ENCODE assay signal across 19 mouse cellular contexts in genomic region chr13:36242261-36242660, GRCm38 (mm10).
DNase-seq lines count a peak whose midpoint lies in the region; ATAC-seq and TF ChIP-seq lines count a peak whose summit lies in the region.
"Had no signal": no experiment of that assay in that cellular context is flagged by ENCODE, and none has a peak within 500 bp of the region (broad histone marks: within the 10 kb centered on the region; RNA-seq: fewer than 3 reads in every experiment).

No protein-coding gene starts in this region.

- H3K4me1 ChIP-seq in heart, adult 2 months (ENCODE audit: control insufficient read depth, insufficient read depth, low read length), result peaks cover 4% of the 10 kb centered on the region
- H3K4me1 ChIP-seq in lung, adult 2 months (ENCODE audit: control insufficient read depth, insufficient read depth, low read length), result no peaks in the 10 kb centered on the region; the same call in 1 of the 2 replicates
- H3K4me1 ChIP-seq in hindbrain, embryonic 11.5 days (replicated peaks; ENCODE audit: control insufficient read depth, insufficient read depth, low read length), result no peaks in the 10 kb centered on the region
- H3K4me1 ChIP-seq: embryonic facial prominence, embryonic 13.5 days; hindbrain, embryonic 10.5 days; limb, embryonic 10.5 days had no signal

- no peak for ATAC-seq in hindbrain, embryonic 11.5 days (ENCODE audit: low FRiP score)

- no peaks in the 10 kb centered on the region for H3K9me3 ChIP-seq in hindbrain, embryonic 11.5 days (ENCODE audit: control insufficient read depth, low read length)
- H3K9me3 ChIP-seq: embryonic facial prominence, embryonic 13.5 days; G1E; hindbrain, embryonic 10.5 days; limb, embryonic 10.5 days; megakaryocyte, embryonic 14.5 days had no signal

- DNase-seq in heart, postnatal 10 days, result peak; percentile 30 to 42
- no peak for DNase-seq in heart, adult 2 months
- DNase-seq in testis, postnatal 14 days (ENCODE audit: low spot score), result peak; percentile 28
- no peak for DNase-seq in testis, postnatal 10 days (ENCODE audit: low spot score)
- peak; percentile 33 for DNase-seq in lung, adult 2 months
- peak; percentile 21 for DNase-seq in ovary, postnatal 36 days (ENCODE audit: low spot score)
- DNase-seq in hindbrain, embryonic 11.5 days (ENCODE audit: low spot score), result no peak
- no peak for DNase-seq in embryo, embryonic 11 days
- DNase-seq: cerebellum, adult 11 months; cerebellum, postnatal 36 days; gastrocnemius, postnatal 25 days; right cerebral cortex, adult 18-20 months; thymus, postnatal 25 days had no signal

- no peak overlapping the region for H3K4me2 ChIP-seq in hindbrain, embryonic 11.5 days (replicated peaks; ENCODE audit: low read depth, low read length)
- H3K4me2 ChIP-seq: embryonic facial prominence, embryonic 13.5 days had no signal

- intact Hi-C loops in heart, postnatal 10 days (cut with DNase I), result no loop called here
- intact Hi-C loops in heart, adult 2 months (cut with DNase I), result no loop called here

- TF ChIP-seq POLR2A in heart, adult 2 months (IDR thresholded peaks at IDR 0.05; ENCODE audit: insufficient read depth, low read depth, low read length), result no peak
- no peak for TF ChIP-seq POLR2A in lung, adult 2 months (IDR thresholded peaks at IDR 0.05; ENCODE audit: borderline replicate concordance, extremely low read depth, low read depth, low read length)

- no peak overlapping the region for H3K4me3 ChIP-seq in heart, adult 2 months
- H3K4me3 ChIP-seq in lung, adult 2 months (replicated peaks; ENCODE audit: extremely low read depth, low read depth, low read length), result no peak overlapping the region
- no peak overlapping the region for H3K4me3 ChIP-seq in hindbrain, embryonic 11.5 days (ENCODE audit: low read depth, low read length)
- H3K4me3 ChIP-seq: embryonic facial prominence, embryonic 13.5 days; hindbrain, embryonic 10.5 days; limb, embryonic 10.5 days had no signal

- no peak overlapping the region for H3K9ac ChIP-seq in heart, adult 2 months (ENCODE audit: low read depth, low read length)
- H3K9ac ChIP-seq in hindbrain, embryonic 11.5 days (ENCODE audit: low read depth, low read length), result no peak overlapping the region
- H3K9ac ChIP-seq: embryonic facial prominence, embryonic 13.5 days; liver, embryonic 14.5 days had no signal

- H3K79me2 ChIP-seq in heart, adult 2 months (replicated peaks; ENCODE audit: control insufficient read depth, insufficient read depth, low read length), result no peaks in the 10 kb centered on the region

- TF ChIP-seq CTCF in heart, adult 2 months (IDR thresholded peaks at IDR 0.05), result no peak
- TF ChIP-seq CTCF in lung, adult 2 months (IDR thresholded peaks at IDR 0.05; ENCODE audit: insufficient read depth, low read length), result no peak

- H3K36me3 ChIP-seq in heart, adult 2 months (ENCODE audit: control insufficient read depth, insufficient read depth, low read length), result no peaks in the 10 kb centered on the region; the same call in 1 of the 2 replicates
- no peaks in the 10 kb centered on the region for H3K36me3 ChIP-seq in hindbrain, embryonic 11.5 days (ENCODE audit: control insufficient read depth, insufficient read depth, low read length)
- H3K36me3 ChIP-seq: embryonic facial prominence, embryonic 13.5 days; limb, embryonic 10.5 days had no signal

- WGBS in heart, adult 2 months, result 26% methylated on average over 1 of the region's 1 CpGs
- WGBS in lung, adult 2 months, result 59% methylated on average over 1 of the region's 1 CpGs
- WGBS in hindbrain, embryonic 11.5 days, result 81% methylated on average over 1 of the region's 1 CpGs

- no peaks in the 10 kb centered on the region for H3K27me3 ChIP-seq in heart, adult 2 months (ENCODE audit: control insufficient read depth, insufficient read depth, low read length)
- no peaks in the 10 kb centered on the region for H3K27me3 ChIP-seq in hindbrain, embryonic 11.5 days (ENCODE audit: control insufficient read depth, insufficient read depth, low read length)
- H3K27me3 ChIP-seq: embryonic facial prominence, embryonic 13.5 days; megakaryocyte, embryonic 14.5 days had no signal

- no peak for TF ChIP-seq EP300 in heart, adult 2 months (IDR thresholded peaks at IDR 0.05; ENCODE audit: insufficient read depth, low read depth, low read length)

- H3K27ac ChIP-seq in heart, adult 2 months, result no peak overlapping the region
- H3K27ac ChIP-seq in hindbrain, embryonic 11.5 days (ENCODE audit: low read depth, low read length), result no peak overlapping the region
- H3K27ac ChIP-seq: embryonic facial prominence, embryonic 13.5 days; hindbrain, embryonic 10.5 days; limb, embryonic 10.5 days; liver, embryonic 14.5 days had no signal

Comparison
In these comparisons a context has a peak if more than half of its experiments do, and no peak if none do; other contexts are left out.
1. DNase-seq: peak in heart, postnatal 10 days (2 of 2), testis, postnatal 14 days (single experiment), lung, adult 2 months (single experiment) and ovary, postnatal 36 days (single experiment); none in heart, adult 2 months (0 of 2), testis, postnatal 10 days (single experiment), hindbrain, embryonic 11.5 days (single experiment) and embryo, embryonic 11 days (single experiment).